Mouse (Mus musculus) frontal cortex, postnatal 25 days (tissue): Measurements from ENCODE around the gene Ddx23.

ENCODE experiments used
- DNase-seq, 2 experiments: peaks; one replicate each; pipeline ENCODE4 v3.0.0; 2022; ENCODE audit warnings: low spot score in 2 of 2

Ddx23 gene

DNA sequence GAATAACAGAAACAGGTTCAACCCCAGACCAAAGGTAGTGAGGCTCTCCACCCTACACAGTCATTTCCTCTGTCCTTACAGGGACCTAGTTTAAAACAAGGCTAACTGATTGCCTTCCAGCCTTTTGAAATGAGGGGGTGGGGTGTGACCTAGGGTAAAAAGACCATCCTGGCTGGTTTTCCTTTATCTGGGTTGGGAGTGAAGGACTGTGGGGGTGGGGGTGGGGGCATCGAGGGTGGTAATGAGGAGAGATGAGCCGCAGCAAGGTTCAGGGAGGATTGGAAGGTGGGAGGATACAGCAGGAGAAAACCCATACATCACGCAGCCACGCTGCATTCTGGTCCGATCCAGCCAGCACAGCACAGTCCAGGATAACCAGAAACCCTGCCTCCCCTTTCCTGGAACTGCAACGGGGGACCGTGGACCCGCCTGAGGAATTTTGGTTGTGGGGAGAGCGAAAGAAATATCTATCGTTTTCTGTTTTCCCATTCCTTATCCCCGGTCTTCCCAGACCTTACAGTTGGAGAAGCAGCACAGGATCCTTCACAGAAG is 12.4 kb upstream of the Ddx23 start:
- no peak for DNase-seq

DNA sequence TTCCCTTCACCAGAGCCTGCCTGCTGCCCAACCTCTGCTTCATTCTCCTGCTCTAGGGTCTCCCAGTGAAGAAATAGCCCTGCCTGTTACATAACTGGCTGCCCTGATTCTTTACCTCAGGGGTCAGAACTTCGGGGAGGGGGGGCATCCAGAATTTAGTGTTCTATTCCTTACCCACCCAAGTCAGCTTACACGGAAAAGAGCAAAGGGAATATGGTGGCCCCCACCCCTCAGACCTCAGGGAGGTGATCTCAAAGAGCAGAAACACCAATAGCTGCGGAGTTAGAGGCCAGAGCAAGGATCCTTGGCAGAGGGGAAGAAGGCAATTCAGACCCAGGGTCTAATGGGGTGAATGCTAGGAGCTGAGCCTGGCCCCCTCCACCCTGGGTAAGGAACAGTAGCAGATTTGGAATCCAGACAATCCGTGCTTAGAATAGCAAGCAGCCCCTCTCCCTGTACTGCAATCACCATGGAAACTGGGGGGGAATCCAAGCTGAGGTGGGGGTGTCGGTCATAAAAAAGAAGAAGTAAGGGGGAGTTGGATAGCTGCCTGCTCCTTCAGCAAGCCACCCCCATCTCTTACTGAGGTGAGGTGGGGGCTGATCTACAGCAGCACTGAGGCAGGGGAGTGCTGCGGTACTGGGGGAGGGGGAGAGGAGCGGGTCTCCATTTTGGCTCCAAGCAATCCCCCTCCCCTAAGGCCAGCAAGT is 11.7 kb upstream of the Ddx23 start:
- no peak for DNase-seq

DNA sequence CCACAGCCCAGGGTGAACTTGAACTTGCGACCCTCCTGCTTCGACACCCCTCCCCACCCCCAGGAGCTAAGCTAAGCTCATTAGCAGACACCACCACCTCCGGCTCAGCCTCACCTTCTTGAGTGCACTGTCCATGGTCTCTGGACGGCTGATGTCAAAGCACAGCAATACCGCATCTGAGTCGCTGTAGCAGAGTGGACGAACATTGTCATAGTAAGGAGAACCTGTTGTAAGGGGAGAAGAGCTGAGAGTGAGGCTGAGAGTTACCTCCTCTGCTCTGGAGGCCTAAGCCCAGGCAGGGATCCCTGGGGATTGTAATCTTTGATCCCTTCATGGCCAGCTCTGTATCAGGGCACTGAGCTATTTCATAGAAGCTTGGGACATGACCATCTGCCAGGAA is 11.0 kb upstream of the Ddx23 start:
- DNase-seq = no peak

DNA sequence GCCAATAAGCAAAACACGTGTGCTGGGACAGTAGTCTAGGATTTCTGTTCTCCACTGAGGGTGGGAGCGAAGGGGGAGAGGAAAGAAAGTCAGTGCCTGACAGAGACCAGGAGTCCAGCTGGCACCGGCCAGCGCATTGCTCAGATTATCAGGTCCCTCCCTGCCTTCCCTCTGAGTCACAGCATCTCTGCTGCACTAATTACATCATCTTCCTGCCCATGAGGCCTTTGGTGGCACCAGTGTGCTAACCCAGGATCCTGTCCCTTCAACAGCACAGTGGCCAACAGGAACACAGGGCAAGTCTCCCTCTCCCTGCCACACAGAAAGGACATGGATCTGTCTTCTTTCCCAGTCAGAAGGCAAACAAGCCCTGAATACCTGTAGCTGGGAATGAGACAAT is 9.9 kb upstream of the Ddx23 start:
- no peak for DNase-seq

GRCm38 (mm10) chr15:98664042-98664907 is 1.6 kb upstream of the Ddx23 start:
- no peak for DNase-seq

- no peak for DNase-seq
Observed at GRCm38 (mm10) chr15:98662198-98662566, 512 bp downstream of the Ddx23 start.

- DNase-seq = no peak
Observed at GRCm38 (mm10) chr15:98656982-98657751, 5.5 kb downstream of the Ddx23 start.

- no peak for DNase-seq
Observed at GRCm38 (mm10) chr15:98652174-98652573, 10.5 kb downstream of the Ddx23 start.

GRCm38 (mm10) chr15:98651431-98651830 is 11.3 kb downstream of the Ddx23 start:
- DNase-seq = no peak

GRCm38 (mm10) chr15:98648071-98648470 is 14.6 kb downstream of the Ddx23 start:
- DNase-seq = no peak

- DNase-seq = no peak
Observed at GRCm38 (mm10) chr15:98647308-98647707, 15.4 kb downstream of the Ddx23 start.

- no peak for DNase-seq
Observed at GRCm38 (mm10) chr15:98646737-98647136, 16.0 kb downstream of the Ddx23 start.

- DNase-seq = no peak
Observed at GRCm38 (mm10) chr15:98645057-98646026, 17.4 kb downstream of the Ddx23 start.

- no peak for DNase-seq
Observed at GRCm38 (mm10) chr15:98644406-98644805, 18.3 kb downstream of the Ddx23 start.

GRCm38 (mm10) chr15:98640157-98640556 is 22.5 kb downstream of the Ddx23 start:
- DNase-seq = no peak

DNA sequence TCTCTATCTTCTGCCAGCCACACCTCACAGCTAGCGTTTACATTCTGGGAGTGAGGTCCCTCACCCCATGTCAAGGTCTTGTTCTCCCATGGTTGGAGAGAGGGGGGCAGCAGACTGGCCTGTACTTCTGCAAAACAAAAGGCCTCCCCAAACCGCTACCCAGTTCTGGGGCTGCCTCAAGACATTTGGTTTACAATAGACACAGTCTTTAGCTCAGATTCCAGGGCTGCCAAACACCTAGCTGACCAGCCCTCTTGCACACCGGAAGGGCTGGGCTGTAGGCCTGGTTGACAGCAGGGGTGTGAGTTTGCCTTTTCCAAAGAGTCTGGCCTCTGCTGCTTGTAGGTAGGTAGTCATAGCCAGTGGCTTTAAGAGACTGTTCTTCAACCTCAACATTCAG is 25.5 kb downstream of the Ddx23 start:
- DNase-seq = no peak

GRCm38 (mm10) chr15:98636517-98636916 is 26.2 kb downstream of the Ddx23 start:
- no peak for DNase-seq

DNA sequence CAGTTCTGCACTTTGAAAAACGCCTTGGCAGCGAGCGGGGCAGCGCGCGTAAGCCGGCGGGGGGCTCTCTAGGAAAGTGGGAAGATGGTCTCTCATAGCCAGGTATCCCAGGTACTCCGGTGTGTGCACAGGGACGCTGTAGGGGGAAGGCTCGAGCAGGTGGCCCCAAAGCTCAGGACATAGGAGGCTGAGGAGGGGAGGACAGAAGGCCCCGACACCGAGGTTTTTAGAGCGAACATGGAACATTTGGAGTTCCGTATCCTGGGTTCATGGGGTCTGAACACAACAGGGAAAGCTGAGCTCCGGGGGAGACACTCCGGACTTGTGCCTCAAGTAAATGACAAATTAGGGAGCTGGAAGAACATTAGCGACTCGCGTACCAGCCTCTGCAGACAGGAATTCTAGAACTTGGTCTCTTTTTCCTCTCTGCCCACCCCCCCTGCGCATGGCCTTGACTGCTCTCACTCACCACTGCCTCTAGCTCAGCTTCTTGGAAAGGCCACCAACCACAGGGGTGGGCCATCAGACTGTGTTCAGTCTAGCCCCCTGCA is 27.3 kb downstream of the Ddx23 start:
- DNase-seq = no peak

GRCm38 (mm10) chr15:98634541-98635081 is 28.1 kb downstream of the Ddx23 start:
- peak; percentile 63 to 69 for DNase-seq

- no peak for DNase-seq
Observed at GRCm38 (mm10) chr15:98633822-98634470, 28.7 kb downstream of the Ddx23 start.
